Mouse (Mus musculus): ENCODE data around the gene Rasa2. TPM values are rescaled to one million over a fixed set of nuclear protein-coding genes. Genes with fewer than 3 reads are reported as not detected.
A peak's percentile ranks its signal among the peaks of the same experiment; 100 is the strongest.

The Rasa2 gene
- total RNA-seq, 4 experiments from 2014 or later: 2.1 to 3.3 (median 2.4) TPM

GRCm38 (mm10) chr9:96639451-96639850, 8.0 kb upstream of the Rasa2 start:
- no peak for DNase-seq (ENCODE audit: low spot score in 2 of 2)

GRCm38 (mm10) chr9:96638508-96638907, 7.1 kb upstream of the Rasa2 start:
- no peak for DNase-seq (ENCODE audit: low spot score in 2 of 2)

GRCm38 (mm10) chr9:96637157-96637548, 5.7 kb upstream of the Rasa2 start:
- DNase-seq (ENCODE audit: low spot score in 2 of 2): no peak

- DNase-seq (ENCODE audit: low spot score in 2 of 2): no peak
Measured at GRCm38 (mm10) chr9:96636423-96637156, 5.2 kb upstream of the Rasa2 start.

- no peak for DNase-seq (ENCODE audit: low spot score in 2 of 2)
Measured at GRCm38 (mm10) chr9:96635899-96636298, 4.5 kb upstream of the Rasa2 start.

- DNase-seq (ENCODE audit: low spot score in 2 of 2): no peak
Measured at GRCm38 (mm10) chr9:96635176-96635575, 3.8 kb upstream of the Rasa2 start.

GRCm38 (mm10) chr9:96633771-96634170, 2.4 kb upstream of the Rasa2 start:
- DNase-seq (ENCODE audit: low spot score in 2 of 2): no peak

- DNase-seq (ENCODE audit: low spot score in 2 of 2): no peak
Measured at GRCm38 (mm10) chr9:96632756-96633155, 1.3 kb upstream of the Rasa2 start.

GRCm38 (mm10) chr9:96632073-96632690, 765 bp upstream of the Rasa2 start:
- DNase-seq (ENCODE audit: low spot score in 2 of 2): no peak

GRCm38 (mm10) chr9:96630571-96631388, 637 bp downstream of the Rasa2 start:
- peak in 1 of 2 experiments; percentile 20 for DNase-seq (ENCODE audit: low spot score in 2 of 2)

- no peak for DNase-seq (ENCODE audit: low spot score in 2 of 2)
Measured at GRCm38 (mm10) chr9:96629151-96629550, 2.3 kb downstream of the Rasa2 start.

GRCm38 (mm10) chr9:96627557-96628085, 3.8 kb downstream of the Rasa2 start:
- no peak for DNase-seq (ENCODE audit: low spot score in 2 of 2)

GRCm38 (mm10) chr9:96627042-96627441, 4.4 kb downstream of the Rasa2 start:
- no peak for DNase-seq (ENCODE audit: low spot score in 2 of 2)

GRCm38 (mm10) chr9:96618448-96619176, 12.8 kb downstream of the Rasa2 start:
- DNase-seq (ENCODE audit: low spot score in 2 of 2): no peak

GRCm38 (mm10) chr9:96612297-96612696, 19.1 kb downstream of the Rasa2 start:
- no peak for DNase-seq (ENCODE audit: low spot score in 2 of 2)

GRCm38 (mm10) chr9:96611693-96612293, 19.6 kb downstream of the Rasa2 start:
- no peak for DNase-seq (ENCODE audit: low spot score in 2 of 2)

- DNase-seq (ENCODE audit: low spot score in 2 of 2): no peak
Measured at GRCm38 (mm10) chr9:96610813-96611212, 20.6 kb downstream of the Rasa2 start.

- DNase-seq (ENCODE audit: low spot score in 2 of 2): no peak
Measured at GRCm38 (mm10) chr9:96603416-96603815, 28.0 kb downstream of the Rasa2 start.

GRCm38 (mm10) chr9:96597899-96598298, 33.5 kb downstream of the Rasa2 start:
- DNase-seq (ENCODE audit: low spot score in 2 of 2): no peak

- DNase-seq (ENCODE audit: low spot score in 2 of 2): no peak
Measured at GRCm38 (mm10) chr9:96592670-96593600, 38.5 kb downstream of the Rasa2 start.
